Mouse (Mus musculus) C2C12 (cell line): ENCODE data around the gene Slc22a20. TPM values are rescaled to one million over a fixed set of nuclear protein-coding genes. Genes with fewer than 3 reads are reported as not detected.

Experiments used
- H3K27me3 ChIP-seq: one replicate; pipeline ENCODE4 v1.6.1; 2011; ENCODE audit not compliant: control insufficient read depth, insufficient read depth, insufficient read length
- H3K36me3 ChIP-seq: one replicate; pipeline ENCODE4 v1.6.1; 2011; ENCODE audit not compliant: control insufficient read depth, insufficient read depth
- H3K4me3 ChIP-seq: one replicate; pipeline ENCODE4 v1.5.1; 2011; ENCODE audit warnings: mild to moderate bottlenecking, control low read depth; ENCODE audit not compliant: poor library complexity, insufficient read depth, severe bottlenecking
- H3K79me2 ChIP-seq: one replicate; pipeline ENCODE4 v1.6.1; 2011; ENCODE audit not compliant: control insufficient read depth, insufficient read depth
- H3K79me3 ChIP-seq: one replicate; pipeline ENCODE4 v1.6.1; 2011; ENCODE audit warnings: low read depth, control low read depth
- H3ac ChIP-seq: one replicate; pipeline ENCODE3; 2011; ENCODE audit warnings: low read depth; ENCODE audit not compliant: control insufficient read depth, insufficient read length
- CEBPB ChIP-seq: IDR thresholded peaks from one replicate; pipeline ENCODE4 v1.6.1; 2011; ENCODE audit warnings: low read depth, mild to moderate bottlenecking, control low read depth, moderate library complexity
- CTCF ChIP-seq: IDR thresholded peaks from one replicate; pipeline ENCODE4 v1.5.1; 2011; ENCODE audit not compliant: control insufficient read depth, insufficient read depth, insufficient read length
- FOSL1 ChIP-seq: IDR thresholded peaks from one replicate; pipeline ENCODE4 v1.8.0; 2011; ENCODE audit warnings: mild to moderate bottlenecking, low read length; ENCODE audit not compliant: poor library complexity, insufficient read depth, severe bottlenecking
- MAX ChIP-seq: IDR thresholded peaks from one replicate; pipeline ENCODE4 v1.6.1; 2011; ENCODE audit warnings: mild to moderate bottlenecking, control low read depth
- MYOD1 ChIP-seq: IDR thresholded peaks from one replicate; pipeline ENCODE4 v1.6.1; 2011; ENCODE audit warnings: low read depth; ENCODE audit not compliant: control insufficient read depth, insufficient read length
- MYOG ChIP-seq: IDR thresholded peaks from one replicate; pipeline ENCODE4 v1.6.1; 2011; ENCODE audit not compliant: control insufficient read depth, insufficient read length; ENCODE audit errors: extremely low read depth
- USF1 ChIP-seq: IDR thresholded peaks from one replicate; pipeline ENCODE4 v1.6.1; 2011; ENCODE audit warnings: low read depth, mild to moderate bottlenecking, control low read depth, moderate library complexity
- polyA plus RNA-seq: library from polyadenylated mRNA; unstranded; fragments of >200 nt; fragmentation: generic; extraction: Trizol; gene quantifications from one replicate; pipeline ENCODE4 v1.2.1, GENCODE M21; 2012; ENCODE audit warnings: missing spikeins

Gene Slc22a20
- polyA plus RNA-seq, 1 experiment = not detected

GRCm38 (mm10) chr19:5988815-5989452 lies 3.0 kb upstream of the Slc22a20 start:
- Histone ChIP-seq H3K79me3 (no peaks in the 10 kb centered on the region), H3K36me3 (peaks cover 10% of the 10 kb centered on the region), H3ac (peak overlapping the region; percentile 19), H3K79me2 (no peaks in the 10 kb centered on the region), H3K4me3 (no peak overlapping the region), H3K27me3 (no peaks in the 10 kb centered on the region)
- TF ChIP-seq FOSL1 = no peak

GRCm38 (mm10) chr19:5988027-5988814 lies 2.3 kb upstream of the Slc22a20 start:
- Histone ChIP-seq H3K4me3 (no peak overlapping the region), H3K79me3 (no peaks in the 10 kb centered on the region), H3K27me3 (no peaks in the 10 kb centered on the region), H3K36me3 (peaks cover 3% of the 10 kb centered on the region), H3ac (peak overlapping the region; percentile 19), H3K79me2 (no peaks in the 10 kb centered on the region)
- TF ChIP-seq MAX (no peak), MYOG (no peak), CTCF (no peak), CEBPB (no peak), FOSL1 (no peak), USF1 (no peak), MYOD1 (no peak)

- Histone ChIP-seq H3K36me3 (no peaks in the 10 kb centered on the region), H3K4me3 (no peak overlapping the region), H3K27me3 (no peaks in the 10 kb centered on the region), H3K79me3 (no peaks in the 10 kb centered on the region), H3K79me2 (no peaks in the 10 kb centered on the region), H3ac (no peak overlapping the region)
- no peak for TF ChIP-seq CTCF
- no peak for TF ChIP-seq MYOD1
- no peak for TF ChIP-seq MAX
- TF ChIP-seq MYOG = no peak
- TF ChIP-seq USF1 = no peak
- no peak for TF ChIP-seq CEBPB
- TF ChIP-seq FOSL1 = no peak
Measured at GRCm38 (mm10) chr19:5980477-5980876, 5.5 kb downstream of the Slc22a20 start.

GRCm38 (mm10) chr19:5977717-5978116 lies 8.2 kb downstream of the Slc22a20 start:
- Histone ChIP-seq H3K36me3 (no peaks in the 10 kb centered on the region), H3K79me2 (no peaks in the 10 kb centered on the region), H3K79me3 (no peaks in the 10 kb centered on the region), H3K4me3 (no peak overlapping the region), H3K27me3 (no peaks in the 10 kb centered on the region), H3ac (no peak overlapping the region)
- no peak for TF ChIP-seq CEBPB
- no peak for TF ChIP-seq CTCF
- no peak for TF ChIP-seq FOSL1
- no peak for TF ChIP-seq USF1
- TF ChIP-seq MAX = no peak
- TF ChIP-seq MYOG = no peak
- TF ChIP-seq MYOD1 = no peak

- Histone ChIP-seq H3K27me3 (no peaks in the 10 kb centered on the region), H3ac (no peak overlapping the region), H3K79me3 (no peaks in the 10 kb centered on the region), H3K79me2 (no peaks in the 10 kb centered on the region), H3K36me3 (no peaks in the 10 kb centered on the region), H3K4me3 (no peak overlapping the region)
- TF ChIP-seq USF1 (no peak), CTCF (no peak), CEBPB (no peak), MYOD1 (no peak), MYOG (no peak), MAX (no peak), FOSL1 (no peak)
Measured at GRCm38 (mm10) chr19:5975676-5976075, 10.3 kb downstream of the Slc22a20 start.
